Mouse (Mus musculus): ENCODE measurements around the gene Tbc1d4. TPM values are rescaled to one million over a fixed set of nuclear protein-coding genes. Genes with fewer than 3 reads are reported as not detected.

The Tbc1d4 gene
- polyA plus RNA-seq, 1 experiment from 2014 or later, result 12.9 TPM

DNA sequence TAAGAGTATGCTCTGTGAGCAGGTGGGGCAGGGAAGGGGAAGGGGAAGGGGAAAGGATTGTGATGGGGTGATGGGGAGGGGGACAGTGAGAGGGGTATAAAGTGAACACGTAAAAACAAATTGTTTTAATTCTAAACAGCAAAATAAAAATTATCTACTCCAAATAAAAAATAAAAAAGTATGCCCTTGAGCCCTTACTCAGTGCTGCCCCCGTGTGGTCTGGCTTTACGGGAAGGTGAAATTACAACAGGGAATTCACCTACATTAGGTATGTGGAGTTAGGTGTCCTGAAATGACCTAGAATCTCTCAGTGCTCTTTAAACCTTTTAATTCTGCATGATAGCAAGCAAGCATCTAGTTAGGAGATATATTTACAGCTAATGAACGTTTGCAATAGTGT lies 126.7 kb downstream of the Tbc1d4 start:
- H3K27me3 ChIP-seq, result no peaks in the 10 kb centered on the region
- H3K4me2 ChIP-seq, result no peak overlapping the region
- H3K4me1 ChIP-seq, result peaks cover 7% of the 10 kb centered on the region; the same call in 1 of the 2 replicates
- WGBS, result 48% methylated on average over 4 of the region's 4 CpGs
- no peaks in the 10 kb centered on the region for H3K9me3 ChIP-seq
- no peak overlapping the region for H3K9ac ChIP-seq
- H3K36me3 ChIP-seq, result no peaks in the 10 kb centered on the region
- H3K27ac ChIP-seq, result no peak overlapping the region
- no peak overlapping the region for H3K4me3 ChIP-seq
- ATAC-seq (ENCODE audit: borderline replicate concordance, extremely low read depth, low FRiP score, low TSS enrichment), result no peak

DNA sequence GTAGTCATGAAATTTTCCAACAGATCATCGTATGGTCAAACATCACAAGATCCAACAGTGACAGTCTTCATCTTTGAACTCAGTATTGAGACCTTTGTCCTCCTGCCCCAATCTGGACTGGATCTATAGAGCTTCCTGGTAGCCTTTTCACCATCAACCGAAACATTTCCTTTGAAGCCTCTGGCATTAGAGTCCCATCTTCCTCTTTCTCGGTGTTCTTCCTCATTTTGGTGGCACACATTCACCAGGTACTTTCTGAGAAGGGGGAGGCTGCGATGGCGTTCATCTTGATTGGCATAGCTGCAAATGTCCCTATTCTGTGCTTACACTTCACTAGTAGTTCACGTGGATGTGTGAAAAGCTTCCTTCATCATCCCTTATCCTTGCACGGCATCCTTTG lies 127.8 kb downstream of the Tbc1d4 start:
- WGBS, result 84% methylated on average over 7 of the region's 7 CpGs
- H3K27ac ChIP-seq, result no peak overlapping the region
- no peaks in the 10 kb centered on the region for H3K36me3 ChIP-seq
- no peaks in the 10 kb centered on the region for H3K9me3 ChIP-seq
- no peak overlapping the region for H3K9ac ChIP-seq
- no peaks in the 10 kb centered on the region for H3K27me3 ChIP-seq
- H3K4me3 ChIP-seq, result no peak overlapping the region
- no peak overlapping the region for H3K4me2 ChIP-seq
- ATAC-seq (ENCODE audit: borderline replicate concordance, extremely low read depth, low FRiP score, low TSS enrichment), result no peak
- peaks cover 7% of the 10 kb centered on the region; the same call in 1 of the 2 replicates for H3K4me1 ChIP-seq

DNA sequence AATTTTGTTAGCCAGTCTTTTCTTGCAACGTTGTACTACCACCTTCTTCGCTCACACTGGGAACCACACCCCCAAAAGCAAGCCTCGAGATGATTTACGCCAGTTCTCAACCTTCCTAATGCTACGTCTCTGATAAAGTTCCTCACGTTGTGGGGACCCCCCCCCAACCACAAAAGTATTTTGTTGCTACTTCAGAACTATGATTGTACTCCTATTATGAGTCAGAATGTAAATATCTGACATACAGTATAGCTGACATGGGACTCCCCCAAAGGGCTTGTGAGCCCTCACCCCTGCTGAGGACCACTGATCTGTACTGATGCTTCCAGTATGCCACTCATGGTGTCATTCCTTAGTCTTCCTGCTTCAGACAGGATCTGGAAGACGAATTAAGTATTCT lies 128.4 kb downstream of the Tbc1d4 start:
- H3K9ac ChIP-seq, result no peak overlapping the region
- ATAC-seq (ENCODE audit: borderline replicate concordance, extremely low read depth, low FRiP score, low TSS enrichment), result no peak
- no peak overlapping the region for H3K4me3 ChIP-seq
- H3K27ac ChIP-seq, result no peak overlapping the region
- no peaks in the 10 kb centered on the region for H3K27me3 ChIP-seq
- H3K9me3 ChIP-seq, result no peaks in the 10 kb centered on the region
- peaks cover 7% of the 10 kb centered on the region; the same call in 1 of the 2 replicates for H3K4me1 ChIP-seq
- WGBS, result 86% methylated on average over 7 of the region's 7 CpGs
- no peak overlapping the region for H3K4me2 ChIP-seq
- no peaks in the 10 kb centered on the region for H3K36me3 ChIP-seq

DNA sequence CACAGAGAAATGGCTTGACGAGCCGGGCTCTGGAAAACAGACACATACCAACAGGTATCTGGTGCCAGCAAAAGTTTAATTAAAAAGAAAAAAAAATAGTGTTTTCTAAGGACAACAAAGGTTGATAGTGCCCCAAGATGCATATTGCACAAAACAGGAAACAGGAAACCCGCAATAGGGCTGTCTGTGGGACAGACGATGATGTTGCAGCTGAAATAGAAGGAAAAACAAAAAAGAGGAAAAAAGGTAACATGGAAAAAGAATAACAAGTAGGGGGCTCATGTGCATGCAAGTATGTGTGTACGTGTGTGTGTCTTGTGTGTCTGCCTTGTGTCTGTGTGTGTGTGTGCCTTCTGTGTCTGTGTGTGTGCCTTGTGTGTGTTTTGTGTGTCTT lies 131.2 kb downstream of the Tbc1d4 start:
- Histone ChIP-seq H3K9me3 (no peaks in the 10 kb centered on the region), H3K9ac (no peak overlapping the region), H3K36me3 (no peaks in the 10 kb centered on the region), H3K4me1 (no peaks in the 10 kb centered on the region), H3K4me2 (no peak overlapping the region), H3K27ac (no peak overlapping the region), H3K4me3 (no peak overlapping the region), H3K27me3 (no peaks in the 10 kb centered on the region)
- WGBS, result 68% methylated on average over 5 of the region's 5 CpGs
- ATAC-seq (ENCODE audit: borderline replicate concordance, extremely low read depth, low FRiP score, low TSS enrichment), result no peak

DNA sequence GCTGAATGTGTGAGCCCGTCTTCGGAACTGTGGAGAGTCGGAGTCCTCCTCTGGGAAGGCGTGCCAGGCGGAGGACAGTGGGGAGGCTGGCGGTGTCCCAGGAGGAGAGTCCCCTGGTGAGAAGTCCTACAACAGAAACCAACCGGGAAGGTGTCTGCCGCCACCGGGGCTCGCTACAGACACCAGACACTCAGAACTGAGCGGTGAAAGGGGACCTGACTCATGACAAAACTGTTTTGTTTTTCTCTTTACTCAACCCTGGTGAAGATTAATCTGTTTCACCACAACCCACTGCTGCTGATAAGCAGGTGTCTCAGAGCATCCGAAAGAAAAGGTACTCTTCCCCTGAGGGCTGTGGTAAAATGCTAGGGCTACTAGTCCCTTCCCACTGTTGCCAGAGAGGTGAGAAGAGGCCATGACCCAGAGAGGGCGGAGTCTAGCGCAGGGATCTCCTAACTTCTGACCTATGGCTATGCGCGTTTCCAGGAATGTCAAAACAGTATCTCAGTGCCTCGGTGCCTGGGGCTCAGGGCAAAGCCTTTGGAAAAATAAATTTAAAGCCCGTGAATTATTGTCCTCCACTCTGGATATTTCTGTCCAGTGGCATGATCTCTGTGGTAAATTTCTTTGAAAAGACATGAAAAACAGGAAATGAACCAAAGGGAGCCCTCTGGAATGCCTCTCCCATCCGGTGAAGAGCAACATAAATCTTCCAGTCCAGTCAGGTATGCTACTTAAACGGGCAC lies 131.7 kb downstream of the Tbc1d4 start:
- no peak for ATAC-seq (ENCODE audit: borderline replicate concordance, extremely low read depth, low FRiP score, low TSS enrichment)
- 60% methylated on average over 20 of the region's 20 CpGs for WGBS
- H3K27ac ChIP-seq, result no peak overlapping the region
- no peaks in the 10 kb centered on the region for H3K36me3 ChIP-seq
- H3K27me3 ChIP-seq, result no peaks in the 10 kb centered on the region
- no peaks in the 10 kb centered on the region for H3K9me3 ChIP-seq
- no peak overlapping the region for H3K9ac ChIP-seq
- H3K4me3 ChIP-seq, result no peak overlapping the region
- no peaks in the 10 kb centered on the region for H3K4me1 ChIP-seq
- no peak overlapping the region for H3K4me2 ChIP-seq

DNA sequence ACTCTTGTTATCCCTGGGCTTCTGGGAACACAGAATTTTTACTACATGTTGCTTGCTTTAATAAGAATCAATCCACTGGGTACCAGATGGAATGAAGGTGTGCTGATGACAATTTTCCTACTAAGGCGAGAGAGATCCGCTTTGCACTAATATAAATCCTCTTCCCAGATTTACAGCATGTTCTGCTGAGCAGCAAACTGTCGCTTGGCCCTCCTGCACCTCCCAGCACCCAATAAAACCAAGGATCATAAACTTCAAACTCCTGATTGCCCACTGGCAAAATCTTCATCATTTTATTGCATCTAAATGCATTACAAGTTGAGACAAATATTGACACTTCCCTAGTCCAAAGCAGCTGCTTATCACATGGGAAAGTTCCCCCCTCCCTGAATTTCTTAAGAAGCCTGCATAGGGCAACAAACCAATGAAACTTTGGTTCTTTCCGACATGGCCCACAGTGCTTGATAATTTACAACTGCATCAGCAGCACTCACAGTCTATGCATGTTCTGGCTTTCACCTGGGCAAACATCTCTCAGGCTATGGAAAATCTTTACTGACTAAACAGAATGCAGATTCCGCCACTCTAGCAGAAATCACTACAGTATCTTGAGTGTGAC lies 139.4 kb downstream of the Tbc1d4 start:
- H3K4me2 ChIP-seq, result no peak overlapping the region
- H3K27ac ChIP-seq, result no peak overlapping the region
- ATAC-seq (ENCODE audit: borderline replicate concordance, extremely low read depth, low FRiP score, low TSS enrichment), result no peak
- H3K4me1 ChIP-seq, result no peaks in the 10 kb centered on the region
- no peak overlapping the region for H3K4me3 ChIP-seq
- no peaks in the 10 kb centered on the region for H3K27me3 ChIP-seq
- H3K9ac ChIP-seq, result no peak overlapping the region
- no peaks in the 10 kb centered on the region for H3K9me3 ChIP-seq
- WGBS, result 81% methylated on average over 5 of the region's 5 CpGs
- no peaks in the 10 kb centered on the region for H3K36me3 ChIP-seq

DNA sequence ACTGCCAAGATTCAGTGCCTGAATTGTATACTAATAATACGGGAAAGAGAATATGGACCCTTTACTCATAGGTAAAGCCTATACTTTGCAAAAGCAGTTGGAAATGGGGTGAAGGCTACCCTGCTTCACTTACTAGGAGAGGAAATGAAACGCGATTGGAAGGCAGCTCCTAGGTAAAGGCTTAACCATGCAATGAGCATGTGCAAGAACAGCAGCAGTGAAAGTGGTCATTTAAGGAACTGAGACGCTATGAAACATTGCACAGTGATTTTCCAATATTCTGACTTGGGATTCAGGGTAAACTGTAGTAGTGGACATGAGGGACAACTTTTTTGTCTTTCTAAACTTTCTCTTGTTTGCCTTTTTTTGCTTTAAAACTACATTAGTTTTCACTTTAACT lies 140.8 kb downstream of the Tbc1d4 start:
- Histone ChIP-seq H3K4me1 (no peaks in the 10 kb centered on the region), H3K4me2 (no peak overlapping the region), H3K4me3 (no peak overlapping the region), H3K27ac (no peak overlapping the region), H3K36me3 (no peaks in the 10 kb centered on the region), H3K9ac (no peak overlapping the region), H3K27me3 (no peaks in the 10 kb centered on the region), H3K9me3 (no peaks in the 10 kb centered on the region)
- ATAC-seq (ENCODE audit: borderline replicate concordance, extremely low read depth, low FRiP score, low TSS enrichment), result no peak
- WGBS, result 81% methylated on average over 4 of the region's 4 CpGs

DNA sequence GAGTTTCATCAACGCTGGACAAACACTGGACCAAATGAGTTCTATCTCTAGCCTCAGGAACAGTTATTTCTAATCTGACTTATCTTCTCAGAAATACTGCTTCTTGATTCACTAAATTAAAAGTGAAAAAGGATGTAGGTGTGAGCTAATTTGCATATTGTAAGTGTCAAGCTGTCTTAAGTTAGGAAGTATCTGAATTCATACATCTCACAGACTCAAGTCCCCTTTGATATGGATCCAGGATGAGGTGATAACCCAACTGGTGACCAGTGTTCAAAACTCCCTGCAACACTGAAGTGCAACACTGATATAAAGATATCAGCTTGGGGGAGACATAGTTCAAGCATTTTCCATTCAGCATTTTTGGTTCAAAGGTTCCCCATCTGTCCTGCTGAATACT lies 141.5 kb downstream of the Tbc1d4 start:
- 85% methylated on average over 1 of the region's 1 CpGs for WGBS
- no peak overlapping the region for H3K4me3 ChIP-seq
- H3K27ac ChIP-seq, result no peak overlapping the region
- no peaks in the 10 kb centered on the region for H3K36me3 ChIP-seq
- no peaks in the 10 kb centered on the region for H3K9me3 ChIP-seq
- H3K4me2 ChIP-seq, result no peak overlapping the region
- H3K4me1 ChIP-seq, result no peaks in the 10 kb centered on the region
- no peak for ATAC-seq (ENCODE audit: borderline replicate concordance, extremely low read depth, low FRiP score, low TSS enrichment)
- H3K9ac ChIP-seq, result no peak overlapping the region
- H3K27me3 ChIP-seq, result no peaks in the 10 kb centered on the region

DNA sequence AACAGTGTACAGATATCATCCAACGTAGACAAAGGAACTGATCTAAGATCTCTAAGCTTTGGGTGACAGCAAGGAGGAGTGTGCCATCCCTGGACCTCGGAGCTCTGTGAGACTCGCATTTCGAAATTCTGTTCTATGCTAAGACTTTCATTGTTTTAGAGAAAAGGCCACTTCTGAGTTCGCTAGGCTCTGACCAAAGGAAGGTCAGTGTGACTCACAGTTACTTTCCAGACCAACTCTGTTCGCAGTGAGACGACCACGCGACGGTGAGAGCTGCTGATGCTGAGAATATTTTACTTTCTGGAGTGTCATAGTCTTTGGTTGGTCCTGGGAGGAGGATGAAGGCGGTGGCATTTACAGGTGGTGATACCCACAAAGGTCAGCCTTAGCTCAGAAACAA lies 142.5 kb downstream of the Tbc1d4 start:
- Histone ChIP-seq H3K27me3 (no peaks in the 10 kb centered on the region), H3K27ac (no peak overlapping the region), H3K9me3 (no peaks in the 10 kb centered on the region), H3K4me2 (no peak overlapping the region), H3K9ac (no peak overlapping the region), H3K4me3 (no peak overlapping the region), H3K36me3 (no peaks in the 10 kb centered on the region), H3K4me1 (no peaks in the 10 kb centered on the region)
- ATAC-seq (ENCODE audit: borderline replicate concordance, extremely low read depth, low FRiP score, low TSS enrichment), result no peak
- WGBS, result 89% methylated on average over 11 of the region's 11 CpGs

DNA sequence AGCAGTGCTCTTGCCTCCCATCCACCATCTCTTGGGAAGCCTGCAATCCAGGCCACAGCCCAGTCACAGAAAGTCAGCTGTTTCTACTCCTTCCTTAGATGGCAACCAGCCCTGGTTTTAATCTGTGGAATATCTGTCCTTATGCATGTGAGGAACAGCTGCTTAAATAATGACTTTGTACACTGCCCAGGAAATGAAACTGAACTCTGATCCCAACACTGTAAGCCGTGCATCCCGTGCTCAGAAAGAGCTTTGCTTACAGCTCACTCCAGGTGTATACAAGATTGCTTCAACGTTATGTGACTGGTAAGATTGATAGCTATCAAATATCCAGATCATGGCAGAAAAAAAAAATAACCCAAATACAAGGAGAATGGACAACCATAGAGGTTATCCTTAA lies 143.1 kb downstream of the Tbc1d4 start:
- no peaks in the 10 kb centered on the region for H3K36me3 ChIP-seq
- H3K4me1 ChIP-seq, result no peaks in the 10 kb centered on the region
- no peaks in the 10 kb centered on the region for H3K27me3 ChIP-seq
- no peak overlapping the region for H3K27ac ChIP-seq
- H3K4me3 ChIP-seq, result no peak overlapping the region
- no peak overlapping the region for H3K9ac ChIP-seq
- no peak for ATAC-seq (ENCODE audit: borderline replicate concordance, extremely low read depth, low FRiP score, low TSS enrichment)
- 72% methylated on average over 3 of the region's 3 CpGs for WGBS
- H3K9me3 ChIP-seq, result no peaks in the 10 kb centered on the region
- no peak overlapping the region for H3K4me2 ChIP-seq

DNA sequence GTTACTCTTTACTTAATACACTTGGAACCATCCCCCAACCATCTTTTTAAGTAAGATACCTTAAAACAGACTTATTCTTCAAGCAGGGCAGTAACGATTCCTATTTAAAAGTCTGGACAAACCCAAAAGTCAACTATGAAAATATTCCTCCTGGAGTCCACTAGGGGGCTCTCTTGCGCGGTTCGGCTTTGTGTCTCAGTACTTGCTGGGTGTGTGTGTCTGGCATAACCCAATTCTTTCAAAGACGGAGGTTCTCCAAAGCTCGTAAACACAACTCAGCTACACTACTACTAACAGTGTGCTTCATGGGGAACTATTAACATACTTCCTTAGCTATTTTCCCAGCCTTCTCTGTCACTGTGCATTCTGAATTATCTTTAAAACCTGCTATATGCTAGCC lies 148.2 kb downstream of the Tbc1d4 start:
- H3K4me1 ChIP-seq, result no peaks in the 10 kb centered on the region
- no peak; the same call in 1 of the 2 replicates for ATAC-seq (ENCODE audit: borderline replicate concordance, extremely low read depth, low FRiP score, low TSS enrichment)

DNA sequence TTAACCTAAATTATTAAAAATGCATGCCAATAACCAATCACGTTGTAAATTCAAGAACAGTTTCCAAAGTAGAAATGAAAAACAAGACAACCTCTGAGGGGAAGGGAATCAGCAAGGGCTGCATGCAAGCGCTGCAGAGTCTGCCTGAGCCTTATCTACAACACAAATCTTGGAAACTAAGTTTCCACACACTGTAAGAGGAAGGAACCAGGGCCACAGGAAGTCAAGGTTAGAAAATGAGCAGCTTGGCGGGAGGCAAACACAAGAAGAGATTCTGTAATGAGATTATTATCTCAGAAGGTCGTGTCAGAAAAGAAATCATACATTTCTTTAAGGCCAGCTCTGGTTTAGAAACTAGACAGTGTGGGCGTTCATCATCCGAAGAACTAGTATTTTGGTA lies 156.1 kb downstream of the Tbc1d4 start:
- 59% methylated on average over 6 of the region's 6 CpGs for WGBS
- no peak overlapping the region for H3K9ac ChIP-seq

More for the DNA sequence above, 148.2 kb downstream of the Tbc1d4 start:
- Histone ChIP-seq H3K27me3 (no peaks in the 10 kb centered on the region), H3K36me3 (no peaks in the 10 kb centered on the region), H3K9ac (no peak overlapping the region), H3K27ac (no peak overlapping the region), H3K9me3 (no peaks in the 10 kb centered on the region), H3K4me2 (no peak overlapping the region), H3K4me3 (no peak overlapping the region)
- 18% methylated on average over 6 of the region's 6 CpGs for WGBS

More for the DNA sequence above, 156.1 kb downstream of the Tbc1d4 start:
- H3K27ac ChIP-seq, result no peak overlapping the region
- H3K27me3 ChIP-seq, result no peaks in the 10 kb centered on the region
- ATAC-seq (ENCODE audit: borderline replicate concordance, extremely low read depth, low FRiP score, low TSS enrichment), result no peak
- no peaks in the 10 kb centered on the region for H3K4me1 ChIP-seq
- H3K4me2 ChIP-seq, result no peak overlapping the region
- H3K9me3 ChIP-seq, result no peaks in the 10 kb centered on the region
- no peaks in the 10 kb centered on the region for H3K36me3 ChIP-seq
- H3K4me3 ChIP-seq, result no peak overlapping the region

Data from lung, embryonic 15.5 days (tissue).